Mouse (Mus musculus) T-helper 2 cell (primary cell): ENCODE measurements around the gene Kcnk3.

Experiments used
- in situ Hi-C: fragments of 300-600 bp; cut with MboI, MseI; formaldehyde crosslinking; loops from one replicate; pipeline ENCODE4 v1.15.1; 2025; ENCODE audit warnings: high pct_unique_total_duplicates

The Kcnk3 gene

GRCm38 (mm10) chr5:30668637-30669495 lies 80.9 kb downstream of the Kcnk3 start:
- in situ Hi-C loops = no loop called here

- in situ Hi-C loops = no loop called here
These were observed 81.5 kb downstream of the Kcnk3 start for GRCm38 (mm10) chr5:30669496-30669830.

GRCm38 (mm10) chr5:30670091-30670490 lies 82.1 kb downstream of the Kcnk3 start:
- in situ Hi-C loops = no loop called here

- in situ Hi-C loops = no loop called here
These were observed 86.0 kb downstream of the Kcnk3 start for GRCm38 (mm10) chr5:30674001-30674400.
